Comparison of ENCODE assay signal across 20 mouse cellular contexts in the genomic region with DNA sequence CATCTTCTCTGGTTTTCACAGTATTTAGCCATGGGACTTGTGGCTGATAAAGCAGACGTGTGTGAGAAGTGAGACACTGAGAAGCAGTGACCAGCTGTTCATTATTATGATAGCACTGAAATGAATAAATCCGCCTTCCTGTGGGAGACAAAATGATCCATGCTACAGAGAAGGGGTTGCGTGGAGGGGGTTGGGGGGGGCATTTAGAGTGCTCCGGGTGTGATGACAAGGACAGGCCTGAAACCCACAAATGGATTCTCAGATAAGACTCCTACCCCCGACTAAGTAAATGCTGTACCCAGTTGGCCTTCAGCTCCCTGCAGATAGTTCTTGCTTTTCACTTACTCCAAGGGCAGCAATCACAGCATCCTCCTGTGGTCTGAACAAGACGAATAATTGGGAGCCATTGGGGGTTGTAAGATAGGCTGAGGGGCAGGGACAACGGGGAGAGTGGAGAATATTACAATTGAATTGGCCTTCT.
DNase-seq lines count a peak whose midpoint lies in the region; ATAC-seq lines count a peak whose summit lies in the region.
"Had no signal": no experiment of that assay in that cellular context is flagged by ENCODE, and none has a peak within 500 bp of the region (broad histone marks: within the 10 kb centered on the region; RNA-seq: fewer than 3 reads in every experiment).

No protein-coding gene starts in this region.

- H3K9me3 ChIP-seq in hindbrain, embryonic 13.5 days: no peaks in the 10 kb centered on the region
- no peaks in the 10 kb centered on the region for H3K9me3 ChIP-seq in midbrain, embryonic 16.5 days (replicated peaks; ENCODE audit: control insufficient read depth, low read length, poor library complexity, severe bottlenecking)
- H3K9me3 ChIP-seq: heart, embryonic 12.5 days; liver, embryonic 12.5 days; stomach, embryonic 15.5 days had no signal

- no peak overlapping the region for H3K4me2 ChIP-seq in hindbrain, embryonic 13.5 days
- H3K4me2 ChIP-seq in midbrain, embryonic 16.5 days (ENCODE audit: low read length): no peak overlapping the region
- H3K4me2 ChIP-seq: heart, embryonic 12.5 days; liver, embryonic 12.5 days; lung, embryonic 14.5 days; stomach, embryonic 15.5 days had no signal

- 45% methylated on average over 7 of the region's 7 CpGs for WGBS in hindbrain, embryonic 13.5 days
- 26% methylated on average over 7 of the region's 7 CpGs for WGBS in midbrain, embryonic 16.5 days

- H3K4me1 ChIP-seq in hindbrain, embryonic 13.5 days (replicated peaks): no peaks in the 10 kb centered on the region; the same call in 1 of the 2 replicates
- H3K4me1 ChIP-seq in midbrain, embryonic 16.5 days (ENCODE audit: control insufficient read depth, insufficient read depth, low read length): peaks cover 4% of the 10 kb centered on the region; the same call in 1 of the 2 replicates
- H3K4me1 ChIP-seq: heart, embryonic 12.5 days; liver, embryonic 12.5 days; stomach, embryonic 15.5 days had no signal

- DNase-seq in retina, postnatal 1 day: peak; percentile 3
- no peak for DNase-seq in retina, embryonic 14.5 days (ENCODE audit: low spot score)
- no peak for DNase-seq in adrenal gland, adult 2 months
- no peak for DNase-seq in adrenal gland, adult (ENCODE audit: inconsistent age in 2 of 2, low spot score in 1 of 2)
- DNase-seq: cerebellum, adult 11-12 months; cerebellum, postnatal 25 days; heart, postnatal 36 days; lung, embryonic 14.5 days had no signal

- ATAC-seq in hindbrain, embryonic 13.5 days (ENCODE audit: low FRiP score): peak; percentile 66
- ATAC-seq in midbrain, embryonic 16.5 days: peak; percentile 72
- ATAC-seq in granulocyte monocyte progenitor cell, adult 5-6 weeks (replicated peaks; ENCODE audit: poor library complexity, severe bottlenecking): no peak
- ATAC-seq: CD4-positive, CD25-positive, alpha-beta regulatory T cell, adult 4 months; intestine, embryonic 16.5 days; liver, embryonic 12.5 days had no signal

- no peak overlapping the region for H3K9ac ChIP-seq in hindbrain, embryonic 13.5 days
- H3K9ac ChIP-seq in midbrain, embryonic 16.5 days (ENCODE audit: low read depth, low read length): 0 out of 2 replicates have a peak overlapping the region, but pooled peaks have one; percentile 34
- H3K9ac ChIP-seq: heart, embryonic 12.5 days; liver, embryonic 12.5 days; lung, embryonic 14.5 days; stomach, embryonic 15.5 days had no signal

- H3K4me3 ChIP-seq in hindbrain, embryonic 13.5 days: no peak overlapping the region
- no peak overlapping the region for H3K4me3 ChIP-seq in midbrain, embryonic 16.5 days (ENCODE audit: low read depth, low read length)
- H3K4me3 ChIP-seq: heart, embryonic 12.5 days; left cerebral cortex, adult 2 months; liver, embryonic 12.5 days; stomach, embryonic 15.5 days had no signal

- no peaks in the 10 kb centered on the region for H3K36me3 ChIP-seq in hindbrain, embryonic 13.5 days
- H3K36me3 ChIP-seq in midbrain, embryonic 16.5 days (ENCODE audit: control insufficient read depth, insufficient read depth, low read length): no peaks in the 10 kb centered on the region
- H3K36me3 ChIP-seq: G1E; heart, embryonic 12.5 days; liver, embryonic 12.5 days; stomach, embryonic 15.5 days had no signal

- no peaks in the 10 kb centered on the region for H3K27me3 ChIP-seq in hindbrain, embryonic 13.5 days
- no peaks in the 10 kb centered on the region for H3K27me3 ChIP-seq in midbrain, embryonic 16.5 days (ENCODE audit: control insufficient read depth, insufficient read depth, low read depth, low read length)
- H3K27me3 ChIP-seq: heart, embryonic 12.5 days; liver, embryonic 12.5 days; stomach, embryonic 15.5 days had no signal

- H3K27ac ChIP-seq in hindbrain, embryonic 13.5 days: no peak overlapping the region
- peak overlapping the region; percentile 47; the same call in 1 of the 2 replicates for H3K27ac ChIP-seq in midbrain, embryonic 16.5 days (ENCODE audit: low read length)
- H3K27ac ChIP-seq: kidney, postnatal 0 days; left cerebral cortex, adult 2 months; liver, embryonic 12.5 days; macrophage; stomach, embryonic 15.5 days had no signal
